Mouse (Mus musculus) urinary bladder, postnatal 4 days (tissue): ENCODE data around the gene Tut1.
A peak's percentile ranks its signal among the peaks of the same experiment; 100 is the strongest.

Experiments
- DNase-seq, 2 experiments: peaks; one replicate each; pipeline ENCODE4 v3.0.0; 2021 to 2022; ENCODE audit warnings: low spot score in 2 of 2

Gene Tut1

DNA sequence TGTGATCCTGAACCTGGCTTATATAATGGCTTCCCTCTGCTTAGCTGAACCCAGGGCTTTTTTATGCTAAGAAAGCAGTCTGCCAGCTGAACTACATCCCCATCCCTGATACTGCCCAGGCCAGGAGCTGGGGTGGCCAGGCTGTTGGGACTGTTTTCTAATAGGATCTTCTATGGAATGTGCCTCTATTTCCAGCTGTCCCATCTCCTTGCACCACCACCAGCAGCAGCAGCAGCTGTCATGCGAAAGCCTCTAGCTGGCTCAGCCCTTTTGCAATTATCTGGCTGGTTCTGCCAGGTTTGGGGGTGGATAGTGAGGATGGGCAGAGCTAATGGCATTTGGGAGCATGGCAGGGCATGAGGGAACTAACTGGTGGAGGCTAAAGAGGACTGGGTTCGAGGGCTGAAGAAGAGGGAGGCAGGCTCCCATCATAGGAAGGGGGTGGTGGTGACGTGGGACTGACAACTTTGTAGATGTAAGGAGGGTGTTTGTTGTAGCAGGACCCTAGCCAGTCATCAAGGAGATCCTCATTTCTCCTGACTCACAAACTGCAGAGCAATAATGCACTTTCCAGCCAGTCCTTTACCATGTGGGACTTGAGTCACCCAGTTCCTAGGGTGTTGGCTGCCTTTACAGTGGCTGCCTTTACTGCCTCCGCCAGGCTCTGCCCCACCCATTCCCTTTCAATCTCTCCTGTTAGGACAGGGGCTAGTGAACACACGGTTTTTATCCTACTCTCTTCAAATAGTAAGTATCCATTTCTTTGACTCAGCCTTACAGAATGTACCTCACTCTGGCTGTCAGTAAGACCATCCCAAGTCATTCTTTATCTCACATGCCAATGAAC, 28.9 kb downstream of the Tut1 start:
- DNase-seq: no peak

DNA sequence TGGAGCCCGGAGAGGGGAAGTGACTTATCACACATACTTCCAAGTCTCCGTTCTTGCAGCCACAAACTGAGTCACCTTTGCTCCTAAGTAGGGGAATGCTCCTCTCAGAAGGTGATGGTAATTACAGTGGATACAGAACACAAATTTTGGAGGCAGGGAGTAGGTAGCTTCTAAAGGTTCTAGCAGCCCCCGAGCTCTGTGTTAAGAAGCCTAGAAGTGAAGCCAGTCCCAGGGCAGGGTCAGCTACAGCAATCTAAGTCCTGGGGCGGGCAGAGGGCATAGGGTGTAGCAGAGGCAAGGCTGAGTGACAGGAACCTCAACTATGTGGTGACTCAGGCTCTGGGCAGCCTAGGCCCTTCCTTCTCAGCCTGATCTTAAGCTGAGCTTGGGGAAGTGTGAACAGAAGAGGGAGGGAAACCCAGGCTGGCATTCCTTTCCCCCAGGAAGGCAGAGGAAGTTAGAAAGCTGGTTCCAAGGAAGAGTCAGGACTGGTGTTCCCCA, 29.6 kb downstream of the Tut1 start:
- DNase-seq: peak in 1 of 2 experiments; percentile 47

DNA sequence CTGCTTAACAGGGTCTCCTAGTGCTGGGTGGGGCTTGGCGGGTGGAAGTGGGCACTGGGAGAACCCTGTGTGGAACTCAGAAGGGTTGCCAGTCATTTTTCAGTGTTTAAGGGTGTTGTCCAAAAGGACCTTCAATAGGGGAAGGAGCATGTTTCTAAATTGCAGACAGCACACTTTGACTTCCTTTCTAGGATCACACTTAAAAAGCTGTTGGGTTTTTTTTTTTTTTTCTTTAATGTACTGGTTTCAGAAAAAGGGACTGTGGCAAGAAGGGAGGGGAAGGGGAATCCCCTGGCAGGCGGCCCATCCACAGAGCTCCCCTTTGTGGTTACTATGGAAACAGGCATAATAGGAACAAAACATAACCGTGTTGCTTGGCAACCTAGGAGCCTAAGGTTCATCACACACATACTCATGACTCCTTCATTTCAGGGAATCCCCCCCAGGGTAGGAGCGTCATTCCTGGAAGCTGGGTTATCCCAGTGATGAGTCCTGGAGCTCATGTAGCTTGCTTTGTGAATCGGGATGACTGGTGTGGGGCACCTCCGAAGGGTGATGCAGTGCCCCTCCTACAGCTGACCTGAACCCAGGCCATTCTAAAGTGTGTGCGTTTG, 30.7 kb downstream of the Tut1 start:
- DNase-seq: peak; percentile 63 to 69

DNA sequence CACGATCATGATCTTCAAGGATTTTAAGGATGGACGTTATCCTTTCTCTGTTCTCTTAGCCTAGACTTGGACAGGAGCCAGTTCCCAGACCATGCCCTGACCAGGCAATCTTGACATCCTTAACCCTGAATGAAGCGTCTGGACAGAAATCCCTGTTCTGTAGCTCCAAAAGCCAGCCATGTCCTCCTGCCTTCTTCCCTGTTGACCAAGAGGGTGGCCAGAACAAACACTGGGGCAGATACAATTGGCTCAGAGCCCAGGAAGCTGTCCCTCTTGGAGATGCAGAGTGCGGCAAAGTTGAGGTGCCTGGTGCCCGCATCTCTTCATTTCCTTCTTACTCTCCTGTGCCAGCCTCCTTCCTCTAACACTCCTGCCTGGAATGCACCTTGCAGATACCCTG, 32.2 kb downstream of the Tut1 start:
- no peak for DNase-seq

DNA sequence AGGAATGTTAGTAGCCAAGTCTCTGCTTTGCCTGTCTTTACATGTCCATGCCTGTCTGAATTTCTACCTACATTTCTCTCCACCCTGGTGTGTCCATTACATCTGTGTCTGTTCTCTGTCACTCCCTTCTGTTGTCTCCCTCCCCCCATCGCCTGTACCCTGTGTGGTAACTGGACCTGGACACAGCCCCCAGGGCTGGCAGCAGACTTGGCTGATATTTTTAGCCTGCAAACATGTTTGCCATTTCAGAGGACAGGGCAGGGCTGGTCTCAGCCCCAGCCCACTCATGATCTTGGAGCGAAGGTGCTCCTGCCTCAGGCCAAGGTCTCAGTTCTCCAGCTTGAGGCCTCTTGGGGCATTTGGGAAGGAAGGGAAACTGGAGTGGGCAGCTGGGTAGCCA, 34.2 kb downstream of the Tut1 start:
- no peak for DNase-seq

DNA sequence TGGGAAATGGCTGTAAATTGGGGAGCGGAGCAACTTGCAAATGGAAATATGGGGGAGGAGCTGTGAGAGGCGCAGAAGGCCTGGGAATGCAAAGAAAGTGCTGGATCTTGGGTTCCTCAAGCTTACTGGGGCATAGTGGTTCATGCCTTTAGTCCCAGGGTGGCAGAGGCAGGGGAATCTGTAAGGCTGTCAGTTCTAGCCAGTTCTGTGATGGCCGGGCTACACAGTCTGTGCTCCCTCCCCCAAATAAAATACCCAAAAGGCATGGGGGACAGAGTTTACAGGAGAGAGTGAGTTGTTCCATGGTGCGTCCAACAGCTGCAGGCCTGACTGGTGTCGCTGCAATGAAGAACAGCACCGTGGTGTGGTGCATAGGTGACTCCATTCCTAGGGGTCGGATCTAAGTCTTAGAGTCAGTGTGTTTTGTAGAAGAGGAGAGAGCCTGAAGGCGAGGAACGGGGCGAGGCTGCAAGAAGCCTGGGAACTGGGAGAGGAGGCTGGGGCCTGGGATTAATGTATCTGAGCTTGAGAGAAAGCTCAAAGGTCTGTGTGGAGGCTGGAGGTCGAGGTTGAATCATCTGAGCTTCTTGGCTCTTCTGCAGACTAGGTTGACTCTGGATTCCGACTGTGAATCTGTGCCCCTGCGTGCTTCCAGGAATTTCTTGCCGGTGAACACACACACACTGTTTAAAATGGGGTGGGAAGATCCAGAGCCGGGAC, 34.9 kb downstream of the Tut1 start:
- no peak for DNase-seq

DNA sequence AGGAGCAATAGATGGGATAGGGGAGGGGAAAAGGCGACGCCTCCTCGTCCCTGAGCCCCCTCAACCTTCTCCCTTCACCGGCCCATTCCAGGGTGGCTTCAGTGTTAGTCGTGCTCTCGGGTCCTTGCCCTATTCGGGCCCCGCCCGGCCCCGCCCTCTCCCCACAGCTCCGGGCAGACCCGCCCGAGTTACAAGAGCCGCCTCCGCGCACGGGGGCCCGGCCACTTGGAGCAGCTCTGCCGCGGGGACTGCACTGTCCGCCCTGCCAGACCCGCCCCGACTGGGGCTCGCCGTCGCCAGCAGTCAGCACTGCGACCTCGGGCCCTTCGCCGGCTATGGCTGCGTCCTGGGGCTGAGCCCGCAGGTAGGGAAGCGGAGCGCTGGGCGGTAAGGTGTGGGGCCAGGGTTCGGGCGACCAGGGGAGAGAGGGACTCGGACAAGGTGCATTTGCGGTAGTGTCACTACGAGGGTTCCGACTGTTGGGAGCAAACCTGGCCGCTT, 35.5 kb downstream of the Tut1 start, which contains the start of gene Ahnak:
Gene Ahnak, plus strand, starts transcription at position 219 of the 501 bp plus-strand sequence.
- peak; percentile 82 to 84 for DNase-seq

DNA sequence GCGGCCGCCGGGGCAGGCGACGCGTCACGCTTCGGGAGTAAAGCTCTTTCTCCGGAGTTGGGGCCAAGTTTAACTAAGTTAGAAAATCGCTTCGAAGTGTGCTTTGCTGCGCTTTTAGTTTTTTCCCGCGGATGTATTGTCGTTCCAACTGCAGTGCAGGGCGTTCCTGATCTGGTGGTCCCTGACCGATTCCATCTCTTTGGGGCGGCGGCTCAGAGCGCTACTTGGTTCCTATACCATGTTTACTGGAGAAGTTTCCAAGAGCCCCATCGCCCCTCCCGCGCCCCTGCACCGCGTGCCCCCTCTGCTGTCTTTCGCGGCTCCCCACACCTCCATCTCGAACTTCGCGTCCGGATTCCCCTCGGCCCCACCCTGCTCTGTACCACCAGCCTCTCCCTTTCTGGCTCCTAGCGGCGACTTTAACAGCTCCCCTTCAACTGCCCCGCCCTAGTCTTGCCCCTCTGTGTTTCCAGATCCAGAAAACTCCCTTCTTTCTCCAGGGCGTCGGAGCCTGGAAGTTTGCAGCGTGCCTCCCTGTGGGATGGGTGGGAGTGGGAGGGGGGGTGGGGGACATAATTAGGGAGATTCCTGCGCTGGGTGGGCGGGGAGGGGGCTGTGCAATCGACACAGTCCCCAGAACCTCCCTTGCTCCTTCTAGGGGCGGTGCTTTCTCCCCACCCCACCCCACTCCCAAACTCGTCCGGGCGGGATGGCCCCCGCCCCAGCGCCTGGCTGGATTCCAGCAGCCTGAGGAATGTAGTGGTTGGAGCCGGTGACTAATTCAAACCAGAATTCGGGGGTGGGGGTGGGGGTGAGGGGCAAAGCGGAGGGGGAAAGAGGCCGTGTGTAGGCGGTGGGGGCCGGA, 36.2 kb downstream of the Tut1 start:
- DNase-seq: peak; percentile 93 to 94

DNA sequence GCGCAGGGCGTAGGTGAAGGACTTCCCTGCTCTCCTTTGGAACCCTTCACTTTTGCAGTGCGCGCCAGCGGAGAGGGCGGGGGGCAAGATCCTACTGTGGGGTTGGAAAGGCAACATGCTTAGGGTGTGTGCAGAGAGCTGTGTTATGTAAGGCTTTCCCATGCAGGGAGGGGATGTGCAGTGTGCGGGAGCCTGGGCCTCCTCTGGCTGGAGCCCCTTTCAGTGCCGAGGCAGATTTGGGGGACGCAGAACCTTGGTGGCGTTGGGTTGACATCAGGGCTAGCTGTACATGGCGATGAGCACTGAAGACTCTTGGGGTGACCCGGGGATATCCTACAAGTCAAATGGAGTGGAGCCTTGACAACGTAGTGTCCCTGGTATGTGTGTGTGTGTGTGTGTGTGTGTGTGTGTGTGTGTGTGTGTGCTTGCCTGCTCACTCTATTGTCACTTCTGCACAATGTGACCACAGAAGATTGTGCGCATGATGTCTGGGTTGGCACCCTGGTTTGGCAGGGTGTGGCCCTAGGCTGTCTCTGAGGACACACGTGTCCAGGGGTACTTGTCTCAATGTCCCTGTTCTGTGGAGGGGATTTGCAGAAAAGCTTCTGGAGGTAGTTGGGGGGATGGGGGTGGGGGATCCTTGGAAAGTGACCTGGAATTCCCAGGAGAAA, 36.9 kb downstream of the Tut1 start:
- no peak for DNase-seq

DNA sequence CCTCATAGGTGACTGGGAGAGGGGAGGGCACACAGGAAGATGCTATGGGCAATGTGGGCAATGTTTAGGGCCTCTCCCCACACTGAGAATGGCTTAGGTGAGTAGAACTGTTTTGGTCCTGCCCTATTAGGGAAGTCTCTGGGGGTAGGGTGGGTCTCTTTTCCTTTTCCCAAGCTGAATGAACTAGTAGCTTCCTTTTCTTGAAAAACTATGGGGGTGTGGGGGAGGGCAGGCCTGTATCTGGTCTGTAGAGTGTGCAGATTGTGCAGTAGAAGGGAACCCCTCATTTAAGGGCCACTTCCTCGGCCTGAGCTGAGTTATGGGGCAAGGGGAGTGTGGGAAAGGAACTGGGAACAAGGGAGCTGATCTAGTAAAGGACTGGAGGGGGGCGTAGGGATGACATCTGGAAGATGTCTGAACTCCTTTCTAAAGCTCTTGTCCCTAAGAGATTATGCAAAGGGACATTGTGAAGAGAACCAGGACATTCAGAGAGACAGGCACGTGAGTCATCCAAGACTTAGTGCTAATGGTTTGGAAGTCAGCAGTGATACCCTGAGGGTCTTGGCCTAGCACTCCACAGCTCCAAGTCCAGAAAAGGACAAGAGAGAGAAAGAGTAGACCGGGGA, 37.7 kb downstream of the Tut1 start:
- no peak for DNase-seq

DNA sequence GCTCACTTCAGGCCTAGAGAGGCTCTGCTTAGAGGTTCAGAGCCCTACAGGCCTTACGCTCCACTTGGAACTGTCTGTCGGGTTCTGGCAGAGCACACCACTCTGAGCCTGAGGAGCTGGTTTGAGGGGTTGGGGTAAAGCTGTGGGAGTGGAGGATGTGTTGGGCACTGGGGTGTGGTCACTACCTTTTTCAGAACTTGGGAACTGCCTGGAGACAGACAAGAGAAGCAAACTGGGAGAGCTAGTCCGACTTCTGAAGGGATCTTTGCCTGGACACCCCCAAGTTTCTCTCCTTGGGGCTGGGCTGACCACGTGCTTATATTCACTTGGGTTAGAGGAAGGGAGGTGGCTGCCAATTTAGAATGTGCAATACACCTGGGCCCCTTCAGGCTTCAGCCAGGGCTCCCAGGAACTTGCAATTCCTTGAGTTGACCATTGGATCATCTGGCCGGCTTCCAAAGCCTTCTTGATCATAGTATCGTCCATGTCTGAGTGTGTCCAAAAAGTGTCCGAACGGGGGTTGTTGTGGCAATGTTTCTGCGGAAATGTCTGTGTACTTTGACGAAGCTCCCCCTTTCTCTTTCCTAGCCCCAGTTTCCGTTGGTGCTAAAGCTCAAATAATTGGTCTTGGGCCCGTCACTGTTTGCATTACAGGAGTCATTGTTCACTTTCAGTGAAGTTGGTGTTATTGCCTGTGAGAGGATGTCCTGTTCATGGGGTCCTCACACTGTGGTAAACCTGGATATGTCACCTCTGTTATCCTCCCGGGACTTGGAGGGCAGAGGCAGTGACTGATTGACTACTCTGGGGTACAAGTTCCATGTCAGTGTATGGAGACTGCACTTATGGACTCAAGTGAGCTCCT, 38.5 kb downstream of the Tut1 start:
- DNase-seq: no peak

DNA sequence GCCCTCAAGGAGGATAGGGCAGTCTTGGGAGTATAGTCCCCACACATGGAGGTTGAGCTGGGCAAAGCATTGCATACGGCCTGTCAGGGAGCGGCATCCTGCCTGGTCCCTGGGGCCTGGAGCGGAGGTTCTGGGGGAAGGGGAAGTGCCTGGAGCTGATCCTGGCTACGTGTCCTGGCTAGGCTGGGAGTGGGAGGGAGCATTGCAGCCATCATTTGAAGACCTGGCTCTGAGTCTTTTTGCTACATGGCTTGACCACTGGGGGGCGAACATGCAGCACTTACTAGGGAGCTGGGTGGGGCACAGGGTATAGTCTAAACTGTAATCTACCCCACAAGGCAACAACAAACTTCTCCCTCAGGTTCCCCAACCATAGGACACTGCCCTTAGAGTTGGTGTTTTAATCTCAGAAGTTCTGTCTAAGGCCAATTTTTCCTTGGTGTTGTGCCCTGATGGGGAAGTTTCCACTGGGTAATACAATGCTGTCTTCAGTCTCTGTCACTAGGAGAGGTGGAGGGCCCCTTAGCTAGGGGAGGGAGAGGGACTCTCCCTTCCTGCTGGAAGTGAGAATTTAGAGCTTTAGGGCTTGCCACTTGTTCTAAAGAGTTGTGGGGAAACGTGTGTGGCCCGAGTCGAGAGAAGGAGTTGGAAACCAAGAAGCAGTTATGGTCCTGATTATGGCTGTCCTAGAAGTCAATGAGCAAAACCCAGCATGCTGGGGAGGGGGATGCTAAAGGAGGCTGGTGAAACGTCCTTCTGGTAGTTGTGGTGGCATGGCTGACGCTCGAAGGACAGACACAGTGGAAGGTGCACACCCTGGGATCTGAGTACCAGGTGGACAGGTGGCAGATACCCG, 39.4 kb downstream of the Tut1 start:
- peak; percentile 81 to 87 for DNase-seq

DNA sequence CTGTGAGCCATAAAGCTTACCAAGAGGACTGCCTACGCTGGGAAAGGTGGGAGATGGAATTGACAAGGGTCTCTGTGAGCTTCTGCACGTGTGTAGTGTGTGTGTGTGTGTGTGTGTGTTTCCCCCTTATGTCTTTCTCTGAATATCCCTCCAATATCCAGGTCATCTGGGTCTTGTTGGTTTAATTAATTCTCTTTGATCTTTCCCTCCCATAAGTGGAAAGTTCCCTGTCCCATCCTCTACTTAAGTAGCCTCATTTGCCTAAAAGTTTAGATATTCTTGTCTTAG, 39.9 kb downstream of the Tut1 start:
- DNase-seq: no peak

DNA sequence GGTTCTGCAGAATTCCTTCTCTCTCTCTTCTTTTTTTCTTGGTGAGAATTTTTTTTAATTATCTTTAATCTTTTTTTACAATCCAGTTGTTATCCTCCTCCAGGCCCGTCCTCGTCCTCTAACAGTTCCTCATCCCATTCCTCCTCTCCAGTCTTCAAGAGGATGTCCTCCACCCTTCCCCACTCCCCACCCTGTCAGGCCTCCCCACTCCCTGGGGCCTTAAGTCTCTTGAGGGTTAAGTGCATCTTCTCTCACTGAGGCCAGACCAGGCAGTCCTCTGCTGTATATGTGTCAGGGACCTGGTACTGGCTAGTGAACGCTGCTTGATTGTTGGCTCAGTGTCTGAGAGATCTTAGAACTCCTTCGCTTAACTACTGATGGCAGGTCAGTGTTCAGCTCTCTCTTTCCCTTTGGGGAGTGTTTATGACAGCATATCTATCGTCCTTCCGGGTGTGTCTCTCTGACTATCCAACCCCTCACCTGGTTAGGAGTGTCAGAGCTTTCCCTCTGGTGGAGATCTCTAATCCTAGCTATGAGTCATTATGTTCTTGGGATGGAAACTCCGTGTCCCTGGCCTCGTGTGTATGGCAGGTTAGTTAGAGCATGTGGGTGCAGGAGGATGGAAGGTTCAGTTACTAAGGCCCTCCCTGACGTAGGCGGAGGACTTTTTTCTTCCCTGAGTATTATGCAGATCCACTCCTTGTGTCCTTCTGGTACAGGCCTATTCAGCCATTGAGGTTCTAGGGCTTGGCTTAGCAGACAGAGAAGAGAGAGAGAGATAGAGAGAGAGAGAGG, 41.4 kb downstream of the Tut1 start:
- DNase-seq: no peak

DNA sequence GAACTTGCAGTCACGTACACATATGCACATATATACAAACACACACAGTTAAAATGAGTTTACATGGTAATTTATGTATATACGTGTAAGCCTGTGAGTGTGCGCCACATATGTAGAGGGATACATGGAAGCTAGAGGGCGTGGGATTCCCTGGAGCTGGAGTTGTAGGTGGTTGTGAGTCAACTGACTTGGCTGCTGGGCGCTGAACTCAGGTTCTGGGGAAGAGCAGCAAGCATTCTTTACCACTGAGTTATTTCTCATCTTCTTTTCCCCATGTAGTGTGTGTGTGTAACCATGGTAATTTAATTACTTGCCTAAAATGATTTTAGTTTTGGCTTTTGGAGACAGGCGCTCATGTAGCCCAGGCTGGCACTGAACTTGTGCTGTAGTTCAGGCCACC, 43.0 kb downstream of the Tut1 start:
- no peak for DNase-seq

DNA sequence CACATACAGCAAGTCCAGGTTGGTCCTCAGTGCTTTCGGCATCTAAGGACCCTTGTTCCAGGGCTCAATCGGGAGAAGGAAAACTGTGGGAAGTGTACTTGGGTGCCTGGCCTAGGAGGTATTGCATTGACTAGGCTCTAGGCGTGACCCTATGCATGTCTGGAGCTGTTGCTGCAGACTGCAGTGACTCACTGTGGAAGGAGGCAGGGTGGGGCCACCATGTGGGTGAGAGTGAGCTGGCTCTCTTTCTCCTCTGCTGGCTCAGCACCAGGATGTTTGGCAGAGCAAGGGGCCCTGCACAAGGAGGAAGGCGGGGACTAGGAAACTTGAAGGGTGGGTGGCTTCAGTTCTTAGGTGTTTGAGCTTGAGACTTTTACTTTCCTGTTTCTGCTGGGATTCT, 43.9 kb downstream of the Tut1 start:
- DNase-seq: peak; percentile 84 to 91

DNA sequence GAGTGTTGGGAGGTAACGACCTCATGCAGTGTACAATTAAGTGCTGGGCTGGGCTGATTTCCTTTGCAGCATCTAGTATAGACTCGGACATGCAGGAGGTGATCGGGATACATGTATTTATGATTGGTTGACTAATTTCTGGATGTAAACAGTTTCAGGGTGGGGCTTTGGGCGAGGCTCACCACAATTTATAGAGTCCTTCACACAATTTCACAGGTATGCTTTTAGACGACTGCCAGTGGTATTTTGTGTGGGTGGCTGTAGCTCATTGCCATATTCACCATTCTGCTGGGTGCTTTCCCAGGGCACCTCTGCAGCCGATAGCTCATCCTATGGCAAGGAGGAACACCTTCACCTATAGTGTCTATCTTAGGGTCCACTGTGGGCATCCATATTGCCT, 44.9 kb downstream of the Tut1 start:
- DNase-seq: no peak

DNA sequence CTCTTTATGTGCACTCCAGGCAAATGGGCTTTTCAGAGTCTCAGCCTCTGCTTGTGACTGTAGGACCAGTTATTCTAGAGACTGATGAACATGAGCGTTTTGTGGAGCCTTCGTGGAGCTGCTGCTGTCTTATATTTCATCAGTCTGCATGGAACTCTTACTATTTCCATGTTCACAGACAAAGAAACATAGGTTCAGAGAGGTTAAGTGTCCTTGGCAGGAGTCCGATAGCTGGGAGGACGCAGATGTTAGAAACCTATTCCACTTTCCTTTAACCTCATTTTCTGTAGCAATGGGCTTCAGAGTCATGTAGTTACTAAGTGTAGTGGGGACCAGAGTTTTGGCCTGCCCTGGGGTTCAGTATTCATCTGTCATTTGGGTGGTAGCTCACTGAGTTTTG, 45.6 kb downstream of the Tut1 start:
- DNase-seq: no peak
